Mouse (Mus musculus) gastrocnemius, postnatal 25 days (tissue): Measurements from ENCODE around the gene Fam168b. TPM values are rescaled to one million over a fixed set of nuclear protein-coding genes. Genes with fewer than 3 reads are reported as not detected.
A peak's percentile ranks its signal among the peaks of the same experiment; 100 is the strongest.

ENCODE experiments used
- DNase-seq: peaks from one replicate; pipeline ENCODE4 v3.0.0; 2022
- long read RNA-seq, 2 experiments: library from polyadenylated mRNA; stranded (forward); transcript quantifications; one replicate each; pipeline ENCODE4 v2.0.0; 2021
- total RNA-seq, 2 experiments: library from RNA; stranded (reverse); gene quantifications; 1 replicate in 1 of 2; 2 replicates in 1 of 2; pipeline ENCODE4 v1.2.3; 2021

Gene Fam168b
- total RNA-seq, result 10 to 100 TPM; 26.3 to 27.2 TPM
- long read RNA-seq, experiment 1, full-length matches to known transcripts, result 7 of 20 reads
- long read RNA-seq, experiment 1, partial matches to known transcripts, result 0 of 20 reads
- long read RNA-seq, experiment 1, other reads (novel, unspliced or antisense), result 13 of 20 reads
- long read RNA-seq, experiment 2, full-length matches to known transcripts, result 9 of 17 reads
- long read RNA-seq, experiment 2, partial matches to known transcripts, result 0 of 17 reads
- long read RNA-seq, experiment 2, other reads (novel, unspliced or antisense), result 8 of 17 reads

- peak; percentile 87 for DNase-seq
Measured at GRCm38 (mm10) chr1:34842887-34843618, at the start of gene Fam168b. Gene Fam168b (minus strand): TSS chr1:34843065.

GRCm38 (mm10) chr1:34892466-34892865 lies 49.6 kb upstream of the Fam168b start:
- DNase-seq, result no peak

- DNase-seq, result no peak
Measured at GRCm38 (mm10) chr1:34891559-34892289, 48.9 kb upstream of the Fam168b start.

- no peak for DNase-seq
Measured at GRCm38 (mm10) chr1:34883776-34884175, 40.9 kb upstream of the Fam168b start.

GRCm38 (mm10) chr1:34879611-34880010 lies 36.7 kb upstream of the Fam168b start:
- DNase-seq, result no peak

GRCm38 (mm10) chr1:34873551-34873950 lies 30.7 kb upstream of the Fam168b start:
- no peak for DNase-seq

GRCm38 (mm10) chr1:34871170-34871569 lies 28.3 kb upstream of the Fam168b start:
- no peak for DNase-seq

GRCm38 (mm10) chr1:34869231-34869630 lies 26.4 kb upstream of the Fam168b start:
- DNase-seq, result no peak

GRCm38 (mm10) chr1:34868391-34868790 lies 25.5 kb upstream of the Fam168b start:
- no peak for DNase-seq

GRCm38 (mm10) chr1:34867574-34867955 lies 24.7 kb upstream of the Fam168b start:
- no peak for DNase-seq

GRCm38 (mm10) chr1:34866815-34867573 lies 24.1 kb upstream of the Fam168b start:
- DNase-seq, result peak; percentile 73

- DNase-seq, result no peak
Measured at GRCm38 (mm10) chr1:34865866-34866265, 23.0 kb upstream of the Fam168b start.

GRCm38 (mm10) chr1:34864243-34864642 lies 21.4 kb upstream of the Fam168b start:
- no peak for DNase-seq

GRCm38 (mm10) chr1:34863323-34863722 lies 20.5 kb upstream of the Fam168b start:
- no peak for DNase-seq

- DNase-seq, result no peak
Measured at GRCm38 (mm10) chr1:34862877-34863276, 20.0 kb upstream of the Fam168b start.

GRCm38 (mm10) chr1:34860205-34860604 lies 17.3 kb upstream of the Fam168b start:
- peak; percentile 23 for DNase-seq

- no peak for DNase-seq
Measured at GRCm38 (mm10) chr1:34859761-34860160, 16.9 kb upstream of the Fam168b start.

- DNase-seq, result no peak
Measured at GRCm38 (mm10) chr1:34858671-34859070, 15.8 kb upstream of the Fam168b start.

GRCm38 (mm10) chr1:34855056-34855739 lies 12.3 kb upstream of the Fam168b start:
- no peak for DNase-seq

- DNase-seq, result no peak
Measured at GRCm38 (mm10) chr1:34853786-34854185, 10.9 kb upstream of the Fam168b start.

GRCm38 (mm10) chr1:34852116-34852878 lies 9.4 kb upstream of the Fam168b start:
- no peak for DNase-seq
